Mouse (Mus musculus) myocyte (in vitro differentiated cells): ENCODE data around the gene Rabepk. TPM values are rescaled to one million over a fixed set of nuclear protein-coding genes. Genes with fewer than 3 reads are reported as not detected.

Experiments
- H3K27me3 ChIP-seq: one replicate; pipeline ENCODE4 v1.6.1; 2011; ENCODE audit not compliant: control insufficient read depth, insufficient read depth, insufficient read length
- H3K36me3 ChIP-seq: one replicate; pipeline ENCODE4 v1.6.1; 2011; ENCODE audit not compliant: control insufficient read depth, insufficient read depth
- H3K4me2 ChIP-seq: one replicate; pipeline ENCODE4 v1.6.1; 2011; ENCODE audit warnings: low read depth, control low read depth
- H3K4me3 ChIP-seq: one replicate; pipeline ENCODE4 v1.5.1; 2011; ENCODE audit warnings: mild to moderate bottlenecking, control low read depth, moderate library complexity
- H3K79me2 ChIP-seq: one replicate; pipeline ENCODE4 v1.6.1; 2011; ENCODE audit not compliant: control insufficient read depth, insufficient read depth
- H3ac ChIP-seq: one replicate; pipeline ENCODE4 v1.6.1; 2011; ENCODE audit not compliant: control insufficient read depth, insufficient read length
- CEBPB ChIP-seq: IDR thresholded peaks from 2 replicates; pipeline ENCODE4 v1.6.1; 2011; ENCODE audit warnings: mild to moderate bottlenecking, moderate library complexity; ENCODE audit not compliant: poor library complexity, insufficient read depth, severe bottlenecking
- E2F4 ChIP-seq: IDR thresholded peaks from one replicate; pipeline ENCODE4 v1.6.1; 2011; ENCODE audit warnings: mild to moderate bottlenecking, control low read depth, moderate library complexity; ENCODE audit not compliant: insufficient read depth
- MAX ChIP-seq: IDR thresholded peaks from one replicate; pipeline ENCODE4 v1.6.1; 2011; ENCODE audit warnings: low read depth, mild to moderate bottlenecking, control low read depth
- MYOD1 ChIP-seq, 3 experiments: IDR thresholded peaks; one replicate each; pipeline ENCODE4 v1.6.1; 2011; ENCODE audit warnings: control low read depth in 2 of 3, low read depth in 2 of 3, mild to moderate bottlenecking in 2 of 3, moderate library complexity in 1 of 3; ENCODE audit not compliant: insufficient read length in 2 of 3, control insufficient read depth in 1 of 3
- MYOG ChIP-seq, 3 experiments: IDR thresholded peaks; one replicate each; pipeline ENCODE4 v1.6.1; 2011; ENCODE audit warnings: control low read depth in 2 of 3, low read depth in 2 of 3, mild to moderate bottlenecking in 2 of 3; ENCODE audit not compliant: insufficient read length in 2 of 3, control insufficient read depth in 1 of 3, insufficient read depth in 1 of 3
- POLR2A ChIP-seq: IDR thresholded peaks from one replicate; pipeline ENCODE4 v1.6.1; 2011; ENCODE audit warnings: low read depth, mild to moderate bottlenecking, control low read depth, moderate library complexity; ENCODE audit not compliant: insufficient read length
- POLR2AphosphoS2 ChIP-seq: IDR thresholded peaks from one replicate; pipeline ENCODE4 v1.6.1; 2011; ENCODE audit warnings: low read depth, control low read depth; ENCODE audit not compliant: insufficient read length
- REST ChIP-seq: IDR thresholded peaks from one replicate; pipeline ENCODE4 v1.6.1; 2011; ENCODE audit warnings: mild to moderate bottlenecking, control low read depth, moderate library complexity; ENCODE audit not compliant: insufficient read depth, insufficient read length
- SRF ChIP-seq: IDR thresholded peaks from one replicate; pipeline ENCODE4 v1.6.1; 2011; ENCODE audit warnings: low read depth; ENCODE audit not compliant: control insufficient read depth, insufficient read length
- TCF12 ChIP-seq: IDR thresholded peaks from one replicate; pipeline ENCODE4 v1.6.1; 2011; ENCODE audit warnings: mild to moderate bottlenecking, control low read depth; ENCODE audit not compliant: poor library complexity, insufficient read depth, severe bottlenecking
- TCF3 ChIP-seq: IDR thresholded peaks from one replicate; pipeline ENCODE4 v1.6.1; 2011; ENCODE audit warnings: low read depth, control low read depth; ENCODE audit not compliant: insufficient read length
- USF1 ChIP-seq: IDR thresholded peaks from one replicate; pipeline ENCODE4 v1.6.1; 2011; ENCODE audit warnings: low read depth, mild to moderate bottlenecking, control low read depth, moderate library complexity
- polyA plus RNA-seq: library from polyadenylated mRNA; unstranded; fragments of >200 nt; fragmentation: generic; extraction: Trizol; gene quantifications from one replicate; pipeline ENCODE4 v1.2.1, GENCODE M21; 2012; ENCODE audit warnings: missing spikeins

The Rabepk gene
- polyA plus RNA-seq, 1 experiment = 65.3 TPM

GRCm38 (mm10) chr2:34810775-34811174 is 11.1 kb upstream of the Rabepk start:
- TF ChIP-seq MYOD1 (IDR thresholded peaks at IDR 0.05; ENCODE audit: control insufficient read depth in 1 of 3, insufficient read length in 2 of 3, low read depth in 2 of 3) (no peak), TCF3 (no peak), POLR2A (no peak), REST (no peak), MYOG (IDR thresholded peaks at IDR 0.05; ENCODE audit: control insufficient read depth in 1 of 3, insufficient read depth in 1 of 3, insufficient read length in 2 of 3, low read depth in 2 of 3) (no peak), CEBPB (no peak), E2F4 (no peak), TCF12 (no peak), USF1 (no peak), MAX (no peak), POLR2AphosphoS2 (no peak), SRF (no peak)
- peaks cover 76% of the 10 kb centered on the region for H3K79me2 ChIP-seq
- H3K27me3 ChIP-seq = no peaks in the 10 kb centered on the region
- no peak overlapping the region for H3ac ChIP-seq
- H3K4me3 ChIP-seq = no peak overlapping the region
- no peak overlapping the region for H3K4me2 ChIP-seq
- peaks cover 51% of the 10 kb centered on the region for H3K36me3 ChIP-seq

DNA sequence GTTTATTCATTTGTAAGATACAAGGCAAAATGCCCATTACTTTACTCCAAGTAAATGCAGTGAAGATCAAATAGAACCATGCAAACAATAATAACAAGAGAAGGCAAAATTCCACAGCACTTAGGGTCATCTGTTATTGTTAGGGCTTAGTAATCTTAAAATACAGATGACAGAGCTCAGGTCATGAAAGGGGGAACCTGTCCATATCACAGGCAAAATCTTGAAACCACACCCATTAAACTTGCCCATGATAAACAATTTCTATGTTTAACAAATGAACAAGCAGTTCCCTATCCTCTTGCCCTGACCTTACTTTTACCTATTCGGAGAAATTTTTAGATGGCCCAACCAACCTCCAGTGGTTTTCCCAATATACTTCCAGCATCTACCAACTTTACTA is 9.9 kb upstream of the Rabepk start:
- H3K4me3 ChIP-seq = no peak overlapping the region
- peaks cover 41% of the 10 kb centered on the region for H3K36me3 ChIP-seq
- no peak for TF ChIP-seq MYOG (IDR thresholded peaks at IDR 0.05; ENCODE audit: control insufficient read depth in 1 of 3, insufficient read depth in 1 of 3, insufficient read length in 2 of 3, low read depth in 2 of 3)
- TF ChIP-seq E2F4 = no peak
- TF ChIP-seq REST = no peak
- TF ChIP-seq MYOD1 (IDR thresholded peaks at IDR 0.05; ENCODE audit: control insufficient read depth in 1 of 3, insufficient read length in 2 of 3, low read depth in 2 of 3) = no peak
- no peak for TF ChIP-seq MAX
- TF ChIP-seq CEBPB = no peak
- no peak for TF ChIP-seq POLR2AphosphoS2
- no peak for TF ChIP-seq POLR2A
- TF ChIP-seq TCF12 = no peak
- no peak for TF ChIP-seq SRF
- no peak for TF ChIP-seq TCF3
- TF ChIP-seq USF1 = no peak
- H3K79me2 ChIP-seq = peaks cover 80% of the 10 kb centered on the region
- no peaks in the 10 kb centered on the region for H3K27me3 ChIP-seq
- H3ac ChIP-seq = no peak overlapping the region
- no peak overlapping the region for H3K4me2 ChIP-seq

- Histone ChIP-seq H3K4me3 (no peak overlapping the region), H3ac (no peak overlapping the region), H3K27me3 (no peaks in the 10 kb centered on the region), H3K36me3 (peaks cover 28% of the 10 kb centered on the region), H3K4me2 (peak overlapping the region; percentile 56), H3K79me2 (peaks cover 87% of the 10 kb centered on the region)
- no peak for TF ChIP-seq USF1
- peak in 1 of 3 experiments; percentile 25 for TF ChIP-seq MYOG (IDR thresholded peaks at IDR 0.05; ENCODE audit: control insufficient read depth in 1 of 3, insufficient read depth in 1 of 3, insufficient read length in 2 of 3, low read depth in 2 of 3)
- peak; percentile 65 for TF ChIP-seq TCF12
- TF ChIP-seq MYOD1 (IDR thresholded peaks at IDR 0.05; ENCODE audit: control insufficient read depth in 1 of 3, insufficient read length in 2 of 3, low read depth in 2 of 3) = peak; percentile 32 to 82 (median 62)
- TF ChIP-seq POLR2AphosphoS2 = no peak
These were observed 8.3 kb upstream of the Rabepk start for GRCm38 (mm10) chr2:34808057-34808456.

DNA sequence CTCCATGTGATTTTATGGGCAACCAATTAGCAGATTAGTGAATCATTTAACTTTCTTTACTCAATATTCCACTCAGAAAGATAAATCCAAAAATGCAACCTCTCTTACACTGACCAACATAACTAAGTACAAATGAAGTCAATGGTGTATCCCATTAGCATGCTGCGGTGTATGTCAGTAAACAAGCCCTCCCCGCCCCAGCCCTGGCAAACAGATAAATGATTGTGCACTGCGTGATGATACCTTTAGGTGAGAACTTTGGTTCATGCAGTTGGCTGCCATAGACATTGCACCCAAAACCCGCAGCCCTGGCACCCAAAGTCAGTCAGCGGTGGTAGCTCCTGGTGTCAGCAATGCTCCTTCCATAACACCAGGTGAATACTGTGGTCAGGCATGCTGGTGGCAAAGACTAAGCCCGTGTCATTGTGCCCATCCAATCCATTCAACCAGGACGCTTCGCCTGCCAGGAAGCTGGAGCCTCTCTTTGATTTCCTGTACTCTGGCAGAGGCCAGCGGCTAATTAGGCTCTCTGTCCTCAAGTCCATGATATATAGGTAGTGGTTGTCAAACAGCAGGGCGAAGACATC is 5.7 kb upstream of the Rabepk start:
- Histone ChIP-seq H3K27me3 (no peaks in the 10 kb centered on the region), H3K36me3 (peaks cover 8% of the 10 kb centered on the region), H3ac (no peak overlapping the region), H3K79me2 (peaks cover 79% of the 10 kb centered on the region), H3K4me3 (no peak overlapping the region), H3K4me2 (no peak overlapping the region)
- TF ChIP-seq POLR2AphosphoS2 (peak; percentile 55), POLR2A (peak; percentile 11), REST (no peak)

- Histone ChIP-seq H3K79me2 (peaks cover 73% of the 10 kb centered on the region), H3K27me3 (no peaks in the 10 kb centered on the region), H3K4me2 (peak overlapping the region; percentile 90), H3K36me3 (peaks cover 1% of the 10 kb centered on the region), H3K4me3 (no peak overlapping the region), H3ac (no peak overlapping the region)
- TF ChIP-seq E2F4 (no peak), CEBPB (no peak), TCF12 (no peak), MYOD1 (IDR thresholded peaks at IDR 0.05; ENCODE audit: control insufficient read depth in 1 of 3, insufficient read length in 2 of 3, low read depth in 2 of 3) (no peak), REST (no peak), TCF3 (no peak), USF1 (no peak), MYOG (IDR thresholded peaks at IDR 0.05; ENCODE audit: control insufficient read depth in 1 of 3, insufficient read depth in 1 of 3, insufficient read length in 2 of 3, low read depth in 2 of 3) (no peak), MAX (no peak), SRF (no peak), POLR2AphosphoS2 (no peak), POLR2A (no peak)
These were observed 5.1 kb upstream of the Rabepk start for GRCm38 (mm10) chr2:34804815-34805214.
